Mouse (Mus musculus): ENCODE data around the gene Fsd1l. TPM values are rescaled to one million over a fixed set of nuclear protein-coding genes. Genes with fewer than 3 reads are reported as not detected.

Fsd1l gene
- 0.44 TPM for total RNA-seq (2023)

GRCm38 (mm10) chr4:53631316-53632010 lies at the start of gene Fsd1l:
TSS of gene Fsd1l (plus strand) at chr4:53631471.

GRCm38 (mm10) chr4:53713704-53714050 lies 82.4 kb downstream of the Fsd1l start, which contains the start of gene Fktn:
TSS of gene Fktn (plus strand) at chr4:53713998.

Other genes with a start within 250 kb of the Fsd1l start
- gene Slc44a1, start 191.1 kb upstream of the Fsd1l start, total RNA-seq (2023), result 15.2 TPM
- gene Fktn, start 82.5 kb downstream of the Fsd1l start, total RNA-seq (2023), result 4.1 TPM
- gene Tal2, start 148.2 kb downstream of the Fsd1l start, total RNA-seq (2023), result 0.27 TPM
- 5.1 TPM for gene Tmem38b, start 194.6 kb downstream of the Fsd1l start, total RNA-seq (2023)